Mouse (Mus musculus) midbrain, embryonic 13.5 days (tissue): ENCODE data around the gene Tle3. TPM values are rescaled to one million over a fixed set of nuclear protein-coding genes. Genes with fewer than 3 reads are reported as not detected.

Experiments used
- ATAC-seq: fragments of 200-750 bp; cut with Nextera tagmentation; 2 replicates; pipeline ENCODE4 v1.8.0; 2017; ENCODE audit warnings: mild to moderate bottlenecking, moderate TSS enrichment, moderate library complexity
- H3K27ac ChIP-seq: fragments of 300-500 bp; sonication (generic); 2 replicates; pipeline ENCODE4 v1.5.1; 2015; ENCODE audit warnings: inconsistent platforms, mild to moderate bottlenecking, moderate library complexity
- H3K27me3 ChIP-seq: fragments of 300-500 bp; sonication (generic); 2 replicates; pipeline ENCODE4 v1.6.1; 2015; ENCODE audit warnings: mild to moderate bottlenecking, inconsistent platforms
- H3K36me3 ChIP-seq: fragments of 300-500 bp; sonication (generic); 2 replicates; pipeline ENCODE4 v1.6.1; 2015; ENCODE audit warnings: mild to moderate bottlenecking, inconsistent platforms
- H3K4me1 ChIP-seq: fragments of 300-500 bp; sonication (generic); replicated peaks from 2 replicates; pipeline ENCODE4 v1.6.1; 2015; ENCODE audit warnings: inconsistent platforms
- H3K4me2 ChIP-seq: fragments of 300-500 bp; sonication (generic); replicated peaks from 2 replicates; pipeline ENCODE4 v1.6.1; 2015; ENCODE audit warnings: moderate library complexity, mild to moderate bottlenecking, inconsistent platforms
- H3K4me3 ChIP-seq: fragments of 300-500 bp; sonication (generic); replicated peaks from 2 replicates; pipeline ENCODE4 v1.5.1; 2015; ENCODE audit warnings: mild to moderate bottlenecking, inconsistent platforms
- H3K9ac ChIP-seq: fragments of 300-500 bp; sonication (generic); replicated peaks from 2 replicates; pipeline ENCODE4 v1.6.1; 2015; ENCODE audit warnings: mild to moderate bottlenecking, inconsistent platforms
- H3K9me3 ChIP-seq: fragments of 300-500 bp; sonication (generic); 2 replicates; pipeline ENCODE4 v1.6.1; 2016; ENCODE audit warnings: mild to moderate bottlenecking, inconsistent platforms
- WGBS: fragments of 180-500 bp; shearing (Covaris S2); methylation state at CpG from one replicate; pipeline ENCODE4 v1.1.7; 2015; 5-methylcytosine and 5-hydroxymethylcytosine counted together
- polyA plus RNA-seq: library from polyadenylated mRNA; unstranded; fragments of >200 nt; fragmentation: Nextera tagmentation; extraction: Ambion mirVana; gene quantifications from 2 replicates; pipeline ENCODE4 v1.2.1, GENCODE M21; 2015

Tle3 gene
- polyA plus RNA-seq, 1 experiment from 2014 or later, result 50.8 TPM

DNA sequence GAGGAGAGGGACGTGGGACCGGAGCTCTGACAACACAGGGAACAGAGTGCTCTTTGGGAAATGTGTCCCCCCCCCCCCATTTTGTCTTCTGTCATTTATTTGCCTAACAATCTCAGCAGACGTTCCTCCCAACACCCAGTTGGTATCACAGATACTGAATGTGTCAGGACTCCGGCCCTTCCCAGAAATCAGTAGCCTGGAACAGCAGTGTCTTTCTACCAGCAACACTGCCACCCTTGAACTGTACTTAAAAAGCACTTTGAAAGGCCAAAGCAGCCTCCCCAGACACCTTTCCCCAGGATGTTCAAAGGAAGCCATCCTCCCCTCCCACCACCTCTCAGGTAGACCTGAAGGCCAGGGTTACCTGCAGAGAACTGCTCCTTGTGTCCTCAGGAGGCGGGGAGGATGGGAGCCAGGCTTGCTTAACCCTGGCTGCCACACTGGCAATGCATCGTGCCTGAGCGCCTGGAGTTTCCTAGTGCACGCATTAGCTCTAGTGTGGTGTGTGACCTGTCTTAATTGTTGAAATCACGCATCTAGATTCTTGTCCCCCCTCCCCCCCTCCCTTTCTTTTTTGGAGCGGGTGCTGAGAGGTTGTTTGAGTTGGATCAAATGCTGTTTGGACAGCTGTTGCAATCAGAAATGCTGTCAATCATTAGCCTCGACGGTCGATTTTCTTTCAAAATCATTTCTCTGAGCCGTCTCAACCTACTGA lies 16.7 kb downstream of the Tle3 start:
- ATAC-seq, result no peak
- Histone ChIP-seq H3K4me2 (no peak overlapping the region), H3K36me3 (peaks cover 37% of the 10 kb centered on the region), H3K9me3 (no peaks in the 10 kb centered on the region), H3K27me3 (peaks cover 7% of the 10 kb centered on the region; the same call in 1 of the 2 replicates), H3K4me1 (peaks cover 98% of the 10 kb centered on the region), H3K4me3 (no peak overlapping the region), H3K9ac (0 out of 2 replicates have a peak overlapping the region, but pooled peaks have one; percentile 25), H3K27ac (no peak overlapping the region)
- 40% methylated on average over 14 of the region's 14 CpGs for WGBS

DNA sequence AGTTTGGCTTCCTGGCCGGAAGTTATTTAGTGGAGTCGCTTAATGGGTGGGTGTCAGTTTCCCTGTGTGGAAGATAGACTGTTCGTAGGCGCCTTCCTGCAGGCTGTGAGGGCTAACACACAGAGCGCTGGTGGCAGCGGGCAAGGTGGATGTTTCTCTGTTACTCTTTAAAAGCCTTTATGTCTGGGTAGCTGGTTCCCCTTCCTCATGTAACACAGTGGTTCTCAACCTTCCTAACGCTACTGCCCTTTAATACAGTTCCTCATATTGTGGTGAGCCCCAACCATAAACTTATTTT lies 17.2 kb downstream of the Tle3 start:
- WGBS, result 81% methylated on average over 7 of the region's 7 CpGs
- no peak for ATAC-seq
- H3K4me1 ChIP-seq, result peaks cover 98% of the 10 kb centered on the region

DNA sequence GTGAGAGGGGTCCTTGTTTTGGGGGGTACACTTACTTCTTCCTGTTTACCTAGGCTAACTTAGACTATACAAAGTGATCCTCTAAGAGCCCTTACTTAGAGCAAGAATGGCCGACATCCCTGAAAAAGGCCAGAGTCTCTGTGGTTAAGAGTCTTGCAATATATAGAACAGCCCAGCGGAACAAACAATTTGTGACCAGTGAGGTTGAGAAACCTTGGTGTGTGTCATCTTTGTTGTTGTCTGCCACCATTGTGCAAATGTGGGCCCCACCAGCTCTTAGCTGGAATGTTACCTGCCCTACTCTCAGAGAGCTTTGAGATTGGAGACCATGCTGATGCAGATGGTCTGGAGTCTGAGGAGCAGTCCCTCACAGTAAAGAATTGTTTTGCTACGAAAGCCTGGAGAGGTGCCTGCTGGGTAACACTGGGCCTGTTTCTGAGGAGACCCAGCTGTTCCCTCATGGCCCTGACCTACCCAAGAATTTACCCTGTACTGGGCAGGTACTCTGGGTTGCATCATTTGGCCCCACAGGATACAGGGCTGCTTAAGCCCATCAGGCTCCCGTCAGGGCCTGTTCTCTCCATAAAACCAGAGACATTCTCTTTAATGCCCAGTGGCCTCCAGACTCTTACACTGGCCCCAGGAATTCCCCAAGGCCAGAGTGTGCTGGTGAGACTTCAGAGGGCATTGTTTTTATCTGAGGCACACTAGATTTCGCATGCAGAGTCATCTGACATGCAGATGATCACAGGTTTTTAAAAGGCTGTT lies 19.6 kb downstream of the Tle3 start:
- Histone ChIP-seq H3K9ac (peak overlapping the region; percentile 16; the same call in 1 of the 2 replicates), H3K27me3 (peaks cover 16% of the 10 kb centered on the region; the same call in 1 of the 2 replicates), H3K9me3 (no peaks in the 10 kb centered on the region), H3K27ac (peak overlapping the region; percentile 51; the same call in 1 of the 2 replicates), H3K4me1 (peaks cover 98% of the 10 kb centered on the region), H3K4me2 (peak overlapping the region; percentile 5), H3K4me3 (no peak overlapping the region), H3K36me3 (peaks cover 62% of the 10 kb centered on the region)
- ATAC-seq, result no peak
- 49% methylated on average over 5 of the region's 5 CpGs for WGBS

More for the DNA sequence above, 17.2 kb downstream of the Tle3 start:
- Histone ChIP-seq H3K9ac (no peak overlapping the region), H3K27me3 (peaks cover 12% of the 10 kb centered on the region; the same call in 1 of the 2 replicates), H3K4me2 (no peak overlapping the region), H3K9me3 (no peaks in the 10 kb centered on the region), H3K4me3 (no peak overlapping the region), H3K36me3 (peaks cover 42% of the 10 kb centered on the region), H3K27ac (no peak overlapping the region)

DNA sequence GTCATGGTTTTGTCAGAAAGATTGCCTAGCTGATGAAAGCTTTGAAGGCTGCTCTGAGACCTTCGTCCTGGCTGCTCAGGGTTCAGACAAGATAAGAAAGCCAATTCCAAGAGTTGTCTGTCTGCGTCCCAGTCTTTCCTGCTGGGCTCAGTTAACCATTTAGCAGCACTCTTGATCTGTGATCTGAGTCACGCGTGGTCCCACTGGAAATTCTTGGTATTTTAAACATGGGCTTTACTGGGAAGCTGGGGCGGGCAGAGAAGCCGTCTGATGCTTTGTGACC lies 20.1 kb downstream of the Tle3 start:
- H3K9me3 ChIP-seq, result no peaks in the 10 kb centered on the region
- H3K4me1 ChIP-seq, result peaks cover 98% of the 10 kb centered on the region
- peaks cover 16% of the 10 kb centered on the region; the same call in 1 of the 2 replicates for H3K27me3 ChIP-seq
- no peak overlapping the region for H3K4me3 ChIP-seq
- H3K4me2 ChIP-seq, result peak overlapping the region; percentile 5; the same call in 1 of the 2 replicates
- WGBS, result 39% methylated on average over 6 of the region's 6 CpGs
- H3K9ac ChIP-seq, result peak overlapping the region; percentile 16; the same call in 1 of the 2 replicates
- H3K27ac ChIP-seq, result peak overlapping the region; percentile 51; the same call in 1 of the 2 replicates
- H3K36me3 ChIP-seq, result peaks cover 62% of the 10 kb centered on the region
- ATAC-seq, result no peak

DNA sequence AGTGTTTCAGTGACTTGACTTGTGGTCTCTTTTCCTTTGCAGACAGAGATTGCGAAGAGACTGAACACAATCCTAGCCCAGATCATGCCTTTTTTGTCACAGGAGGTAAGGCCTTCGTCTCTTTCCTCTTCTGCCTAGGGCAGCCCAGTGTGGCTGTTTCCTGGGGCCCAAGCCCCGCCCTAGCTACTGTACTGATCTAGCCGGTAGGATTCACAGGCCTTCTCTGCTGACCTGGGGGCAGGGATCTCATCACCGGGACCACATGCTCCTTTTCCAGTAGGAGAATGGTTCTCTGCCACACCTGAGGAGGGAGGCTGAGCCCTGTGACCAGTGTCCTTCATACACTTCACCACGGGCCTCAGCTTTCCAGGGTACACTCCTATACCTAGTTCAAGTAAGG lies 21.0 kb downstream of the Tle3 start:
- H3K9ac ChIP-seq, result no peak overlapping the region
- ATAC-seq, result no peak
- peaks cover 98% of the 10 kb centered on the region for H3K4me1 ChIP-seq
- no peak overlapping the region for H3K4me3 ChIP-seq
- H3K27me3 ChIP-seq, result peaks cover 16% of the 10 kb centered on the region
- no peaks in the 10 kb centered on the region for H3K9me3 ChIP-seq
- 77% methylated on average over 6 of the region's 6 CpGs for WGBS
- no peak overlapping the region for H3K27ac ChIP-seq
- no peak overlapping the region for H3K4me2 ChIP-seq
- H3K36me3 ChIP-seq, result peaks cover 64% of the 10 kb centered on the region

DNA sequence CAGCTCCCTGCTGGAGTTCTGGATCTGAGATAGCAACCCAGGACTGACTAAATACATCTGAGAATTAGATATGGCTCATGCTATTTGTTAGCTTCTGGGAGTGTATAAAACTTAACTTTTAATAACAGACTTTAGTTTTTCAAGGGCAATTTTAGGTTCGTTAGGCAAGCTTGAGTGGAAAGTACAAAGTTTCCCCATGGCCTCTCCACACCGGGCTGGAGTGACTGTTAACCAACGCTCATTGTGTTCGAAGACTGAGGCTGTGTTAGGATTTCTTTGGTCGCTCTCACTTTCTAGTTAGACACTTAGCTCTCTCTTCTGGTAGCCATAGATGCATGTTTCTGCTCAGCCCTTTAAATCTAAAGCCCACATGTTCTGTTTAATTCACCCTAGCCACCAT lies 21.7 kb downstream of the Tle3 start:
- H3K27me3 ChIP-seq, result peaks cover 20% of the 10 kb centered on the region
- WGBS, result 96% methylated on average over 5 of the region's 5 CpGs
- peaks cover 69% of the 10 kb centered on the region for H3K36me3 ChIP-seq

DNA sequence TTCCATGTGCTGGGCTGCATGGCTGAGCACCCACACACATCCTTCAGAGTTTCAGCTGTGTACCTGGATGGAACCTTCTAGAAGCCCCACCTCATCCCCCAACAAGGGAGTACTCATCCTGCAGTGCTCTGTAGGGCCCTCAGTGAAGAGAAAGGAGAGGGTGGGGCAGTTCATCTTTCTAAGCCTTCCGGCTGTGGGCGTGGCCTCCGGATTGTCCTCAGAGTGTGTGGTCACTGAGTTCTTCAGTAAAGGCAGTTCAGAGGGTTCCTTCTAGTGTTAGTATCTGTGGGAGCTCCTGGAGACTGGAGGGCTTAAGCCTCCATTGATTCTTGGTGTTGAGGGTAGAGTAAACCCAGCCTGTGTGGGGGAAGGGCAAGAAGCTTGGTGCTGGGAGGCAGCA lies 22.9 kb downstream of the Tle3 start:
- Histone ChIP-seq H3K4me2 (no peak overlapping the region), H3K27ac (no peak overlapping the region), H3K4me1 (peaks cover 95% of the 10 kb centered on the region), H3K9ac (no peak overlapping the region), H3K9me3 (no peaks in the 10 kb centered on the region), H3K4me3 (no peak overlapping the region), H3K27me3 (peaks cover 25% of the 10 kb centered on the region), H3K36me3 (peaks cover 69% of the 10 kb centered on the region)
- WGBS, result 70% methylated on average over 3 of the region's 3 CpGs
- ATAC-seq, result no peak

More for the DNA sequence above, 21.7 kb downstream of the Tle3 start:
- Histone ChIP-seq H3K4me2 (no peak overlapping the region), H3K4me1 (peaks cover 98% of the 10 kb centered on the region), H3K9ac (no peak overlapping the region), H3K27ac (no peak overlapping the region), H3K9me3 (no peaks in the 10 kb centered on the region), H3K4me3 (no peak overlapping the region)
- ATAC-seq, result no peak

DNA sequence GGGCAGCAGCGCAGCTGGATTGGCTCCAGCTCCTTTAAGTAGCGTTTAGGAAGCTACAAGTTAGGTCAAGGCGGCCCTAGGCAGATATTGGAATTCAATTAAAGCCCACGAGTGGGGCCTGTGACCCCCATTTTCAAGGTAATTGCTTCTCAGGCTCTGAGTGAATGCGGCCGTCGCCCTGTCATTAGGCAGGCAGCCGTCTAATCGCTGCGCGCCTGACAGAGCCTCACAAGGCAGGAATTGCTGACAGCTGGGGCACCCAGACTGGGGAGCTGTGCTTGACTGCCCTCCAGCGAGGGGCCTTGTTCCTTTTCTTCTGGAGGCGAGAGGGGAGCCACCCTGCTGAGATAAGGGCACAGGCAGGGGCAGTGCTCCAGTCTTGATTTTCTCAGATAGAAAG lies 24.3 kb downstream of the Tle3 start:
- H3K27me3 ChIP-seq, result peaks cover 25% of the 10 kb centered on the region
- whole genome bisulfite sequencing, result 3% methylated on average over 13 of the region's 13 CpGs
- peak overlapping the region; percentile 25; the same call in 1 of the 2 replicates for H3K27ac ChIP-seq
- H3K36me3 ChIP-seq, result peaks cover 67% of the 10 kb centered on the region
- ATAC-seq, result peak; percentile 59; the same call in 1 of the 2 replicates
- H3K4me2 ChIP-seq, result no peak overlapping the region
- H3K4me1 ChIP-seq, result peaks cover 95% of the 10 kb centered on the region
- no peak overlapping the region for H3K4me3 ChIP-seq
- H3K9ac ChIP-seq, result no peak overlapping the region
- H3K9me3 ChIP-seq, result no peaks in the 10 kb centered on the region

DNA sequence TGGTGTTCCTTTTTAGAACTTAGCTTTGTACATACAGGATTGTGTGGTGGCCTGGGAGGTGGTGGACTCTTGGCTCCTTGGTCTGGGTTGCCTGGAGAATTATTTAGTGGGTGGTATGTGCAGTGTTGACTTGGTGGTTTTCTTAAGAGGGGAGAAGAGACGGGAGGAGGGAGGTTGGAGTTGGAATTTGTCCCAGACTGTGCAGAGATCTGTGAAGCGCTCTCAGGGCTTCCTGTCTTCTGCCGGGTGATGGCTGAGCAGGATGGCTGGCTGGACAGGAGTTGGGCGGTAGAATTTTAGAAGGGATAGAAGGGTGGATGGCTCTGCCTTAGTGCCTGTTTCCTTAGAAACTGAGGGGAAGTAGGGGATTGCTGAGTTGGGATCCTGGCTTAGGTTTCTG lies 25.0 kb downstream of the Tle3 start:
- H3K4me2 ChIP-seq, result no peak overlapping the region
- peaks cover 28% of the 10 kb centered on the region for H3K27me3 ChIP-seq
- H3K27ac ChIP-seq, result no peak overlapping the region
- no peak for ATAC-seq
- WGBS, result 64% methylated on average over 4 of the region's 4 CpGs
- H3K4me1 ChIP-seq, result peaks cover 95% of the 10 kb centered on the region
- H3K9ac ChIP-seq, result no peak overlapping the region
- no peaks in the 10 kb centered on the region for H3K9me3 ChIP-seq
- no peak overlapping the region for H3K4me3 ChIP-seq
- peaks cover 73% of the 10 kb centered on the region for H3K36me3 ChIP-seq

DNA sequence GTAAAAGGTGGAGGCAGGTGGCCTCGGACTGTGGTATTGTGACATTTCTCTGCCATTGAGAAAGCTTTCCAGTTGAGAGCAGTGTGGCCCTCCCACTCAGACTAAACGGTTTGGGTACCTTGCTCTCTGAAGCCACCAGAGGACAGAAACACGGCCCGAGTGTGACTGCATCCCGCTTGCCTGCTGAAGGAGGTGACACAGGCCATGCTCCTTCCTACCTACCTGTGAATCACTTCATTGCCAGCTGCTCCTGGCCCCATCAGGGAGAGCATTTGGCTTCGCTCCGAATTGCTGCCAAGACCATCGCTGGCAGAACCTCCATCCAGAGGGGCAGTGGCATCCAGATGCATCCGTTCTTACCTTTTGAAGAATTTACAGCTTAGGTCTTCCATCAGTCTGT lies 26.0 kb downstream of the Tle3 start:
- Histone ChIP-seq H3K9ac (no peak overlapping the region), H3K9me3 (no peaks in the 10 kb centered on the region), H3K4me3 (no peak overlapping the region), H3K27ac (no peak overlapping the region), H3K4me2 (no peak overlapping the region), H3K4me1 (peaks cover 95% of the 10 kb centered on the region), H3K36me3 (peaks cover 77% of the 10 kb centered on the region), H3K27me3 (peaks cover 27% of the 10 kb centered on the region)
- no peak for ATAC-seq
- 92% methylated on average over 9 of the region's 9 CpGs for WGBS

DNA sequence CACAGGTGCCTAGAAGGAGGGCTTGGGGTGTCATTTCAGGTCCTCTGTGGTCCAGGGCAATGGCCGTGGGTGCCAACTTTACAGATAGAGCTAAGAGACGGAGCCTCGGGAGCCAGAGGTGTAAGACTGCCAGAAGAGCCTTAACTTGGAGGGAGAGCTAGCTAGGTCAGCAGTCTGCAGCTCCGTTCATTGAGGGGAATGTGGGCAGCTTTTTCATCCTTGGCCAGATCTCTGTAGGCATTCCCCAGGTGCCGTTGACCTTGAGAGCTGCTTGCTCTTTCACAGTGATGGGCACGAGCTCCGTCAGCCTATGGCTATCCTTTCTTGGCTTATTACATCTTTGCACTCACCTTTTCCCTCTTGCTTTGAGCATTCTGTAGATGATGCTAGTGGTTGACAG lies 28.0 kb downstream of the Tle3 start:
- Histone ChIP-seq H3K4me3 (no peak overlapping the region), H3K36me3 (peaks cover 64% of the 10 kb centered on the region), H3K9ac (no peak overlapping the region), H3K4me2 (no peak overlapping the region), H3K27ac (no peak overlapping the region), H3K9me3 (no peaks in the 10 kb centered on the region), H3K4me1 (peaks cover 96% of the 10 kb centered on the region), H3K27me3 (peaks cover 12% of the 10 kb centered on the region)
- 88% methylated on average over 7 of the region's 7 CpGs for WGBS
- no peak for ATAC-seq

DNA sequence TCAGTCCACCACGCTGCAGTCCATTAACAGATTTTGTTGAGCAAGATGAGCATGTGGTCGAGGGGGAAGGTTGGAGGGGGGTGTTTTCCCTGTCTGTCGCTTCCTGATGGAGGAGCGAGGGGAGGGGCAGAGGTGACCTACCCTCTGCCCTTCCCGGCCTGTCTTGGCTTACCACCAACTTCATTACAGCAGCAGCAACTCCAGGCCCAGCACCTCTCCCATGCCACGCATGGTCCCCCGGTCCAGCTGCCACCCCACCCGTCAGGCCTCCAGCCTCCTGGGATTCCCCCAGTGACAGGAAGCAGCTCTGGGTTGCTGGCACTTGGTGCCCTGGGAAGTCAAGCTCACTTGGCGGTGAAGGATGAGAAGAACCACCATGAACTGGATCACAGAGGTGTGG lies 29.5 kb downstream of the Tle3 start:
- no peak for ATAC-seq
- 54% methylated on average over 9 of the region's 9 CpGs for WGBS
- Histone ChIP-seq H3K4me2 (no peak overlapping the region), H3K36me3 (peaks cover 57% of the 10 kb centered on the region), H3K27me3 (peaks cover 12% of the 10 kb centered on the region), H3K9ac (no peak overlapping the region), H3K9me3 (no peaks in the 10 kb centered on the region), H3K4me1 (peaks cover 96% of the 10 kb centered on the region), H3K27ac (no peak overlapping the region), H3K4me3 (no peak overlapping the region)
